Mouse (Mus musculus) T-helper 1 cell (primary cell): ENCODE results near the gene Cyp39a1.

Source experiments
- in situ Hi-C: fragments of 300-600 bp; cut with MboI, MseI; formaldehyde crosslinking; loops from one replicate; pipeline ENCODE4 v1.15.1; 2025; ENCODE audit warnings: high pct_unique_total_duplicates

Cyp39a1 gene

GRCm38 (mm10) chr17:43677317-43677716 is 10.1 kb downstream of the Cyp39a1 start:
- in situ Hi-C loops = loop anchor here (25.0 kb wide), 1 partner anchor 1635 kb away; no protein-coding TSS in a partner anchor

- in situ Hi-C loops = loop anchor here (25.0 kb wide), 1 partner anchor 1628 kb away; no protein-coding TSS in a partner anchor
These were observed 16.9 kb downstream of the Cyp39a1 start for GRCm38 (mm10) chr17:43684086-43684485.

GRCm38 (mm10) chr17:43684638-43685037 is 17.4 kb downstream of the Cyp39a1 start:
- in situ Hi-C loops = loop anchor here (25.0 kb wide), 1 partner anchor 1628 kb away; no protein-coding TSS in a partner anchor

- in situ Hi-C loops = loop anchor here (25.0 kb wide), 1 partner anchor 1623 kb away; no protein-coding TSS in a partner anchor
These were observed 22.4 kb downstream of the Cyp39a1 start for GRCm38 (mm10) chr17:43689591-43689990.

GRCm38 (mm10) chr17:43698997-43699649 is 31.9 kb downstream of the Cyp39a1 start:
- in situ Hi-C loops = loop anchor here (25.0 kb wide), 1 partner anchor 1613 kb away; no protein-coding TSS in a partner anchor

- in situ Hi-C loops = loop anchor here (5.0 kb wide), 2 partner anchors 166 to 431 kb away; no protein-coding TSS in a partner anchor
These were observed 33.8 kb downstream of the Cyp39a1 start for GRCm38 (mm10) chr17:43701060-43701459.

- in situ Hi-C loops = loop anchor here (5.0 kb wide), 2 partner anchors 163 to 428 kb away; no protein-coding TSS in a partner anchor
These were observed 37.1 kb downstream of the Cyp39a1 start for GRCm38 (mm10) chr17:43704216-43704930.

- in situ Hi-C loops = no loop called here
These were observed 39.5 kb downstream of the Cyp39a1 start for GRCm38 (mm10) chr17:43706749-43707148.

- in situ Hi-C loops = no loop called here
These were observed 40.0 kb downstream of the Cyp39a1 start for GRCm38 (mm10) chr17:43707254-43707653.

GRCm38 (mm10) chr17:43711557-43712352 is 44.5 kb downstream of the Cyp39a1 start:
- in situ Hi-C loops = no loop called here

- in situ Hi-C loops = no loop called here
These were observed 47.0 kb downstream of the Cyp39a1 start for GRCm38 (mm10) chr17:43714191-43714590.

GRCm38 (mm10) chr17:43716601-43717000 is 49.4 kb downstream of the Cyp39a1 start:
- in situ Hi-C loops = no loop called here

- in situ Hi-C loops = no loop called here
These were observed 52.2 kb downstream of the Cyp39a1 start for GRCm38 (mm10) chr17:43719401-43719800.

GRCm38 (mm10) chr17:43724480-43724879 is 57.3 kb downstream of the Cyp39a1 start:
- in situ Hi-C loops = no loop called here

- in situ Hi-C loops = no loop called here
These were observed 64.1 kb downstream of the Cyp39a1 start for GRCm38 (mm10) chr17:43731327-43731726.

- in situ Hi-C loops = no loop called here
These were observed 64.8 kb downstream of the Cyp39a1 start for GRCm38 (mm10) chr17:43731976-43732375.

- in situ Hi-C loops = no loop called here
These were observed 67.0 kb downstream of the Cyp39a1 start for GRCm38 (mm10) chr17:43734252-43734651.

- in situ Hi-C loops = no loop called here
These were observed 76.7 kb downstream of the Cyp39a1 start for GRCm38 (mm10) chr17:43743933-43744332.

- in situ Hi-C loops = no loop called here
These were observed 77.2 kb downstream of the Cyp39a1 start for GRCm38 (mm10) chr17:43744425-43744824.

GRCm38 (mm10) chr17:43751146-43751545 is 83.9 kb downstream of the Cyp39a1 start:
- in situ Hi-C loops = no loop called here

GRCm38 (mm10) chr17:43752811-43753210 is 85.6 kb downstream of the Cyp39a1 start:
- in situ Hi-C loops = no loop called here

GRCm38 (mm10) chr17:43754687-43755086 is 87.5 kb downstream of the Cyp39a1 start:
- in situ Hi-C loops = no loop called here
